Mouse (Mus musculus) neural tube, embryonic 11.5 days (tissue): ENCODE data around the gene Sh3bgr. TPM values are rescaled to one million over a fixed set of nuclear protein-coding genes. Genes with fewer than 3 reads are reported as not detected.

Source experiments
- ATAC-seq: fragments of 200-750 bp; cut with Nextera tagmentation; 2 replicates; pipeline ENCODE4 v1.8.0; 2017; ENCODE audit warnings: moderate number of reproducible peaks, mild to moderate bottlenecking, moderate TSS enrichment, moderate library complexity; ENCODE audit not compliant: insufficient read depth, low FRiP score, low TSS enrichment
- DNase-seq: peaks from one replicate; pipeline ENCODE4 v3.0.0-alpha.2; 2015; ENCODE audit warnings: low spot score
- H3K27ac ChIP-seq: fragments of 300-500 bp; sonication (generic); 2 replicates; pipeline ENCODE4 v1.5.1; 2014; ENCODE audit warnings: low read depth, mild to moderate bottlenecking, low read length
- H3K27me3 ChIP-seq: fragments of 300-500 bp; sonication (generic); 2 replicates; pipeline ENCODE4 v1.6.1; 2014; ENCODE audit warnings: mild to moderate bottlenecking, low read length, mixed read lengths; ENCODE audit not compliant: control insufficient read depth, insufficient read depth
- H3K36me3 ChIP-seq: fragments of 300-500 bp; sonication (generic); 2 replicates; pipeline ENCODE4 v1.6.1; 2014; ENCODE audit warnings: mild to moderate bottlenecking, low read length, moderate library complexity, mixed read lengths; ENCODE audit not compliant: control insufficient read depth, insufficient read depth
- H3K4me1 ChIP-seq: fragments of 300-500 bp; sonication (generic); 2 replicates; pipeline ENCODE4 v1.6.1; 2014; ENCODE audit warnings: low read length, mixed read lengths; ENCODE audit not compliant: control insufficient read depth, insufficient read depth
- H3K4me2 ChIP-seq: fragments of 300-500 bp; sonication (generic); 2 replicates; pipeline ENCODE4 v1.6.1; 2014; ENCODE audit warnings: low read depth, mild to moderate bottlenecking, moderate library complexity
- H3K4me3 ChIP-seq: fragments of 300-500 bp; sonication (generic); 2 replicates; pipeline ENCODE4 v1.5.1; 2014; ENCODE audit warnings: low read depth, low read length
- H3K9ac ChIP-seq: fragments of 300-500 bp; sonication (generic); 2 replicates; pipeline ENCODE4 v1.6.1; 2014; ENCODE audit warnings: mild to moderate bottlenecking, low read length
- H3K9me3 ChIP-seq: fragments of 300-500 bp; sonication (generic); 2 replicates; pipeline ENCODE4 v1.6.1; 2016; ENCODE audit warnings: low read length; ENCODE audit not compliant: control insufficient read depth
- WGBS: fragments of 180-500 bp; shearing (Covaris S2); extraction: QIAGEN DNeasy Blood & Tissue Kit; methylation state at CpG from one replicate; pipeline ENCODE4 v1.1.7; 2014; 5-methylcytosine and 5-hydroxymethylcytosine counted together
- polyA plus RNA-seq: library from polyadenylated mRNA; unstranded; fragments of >200 nt; fragmentation: Nextera tagmentation; extraction: Ambion mirVana; gene quantifications from 2 replicates; pipeline ENCODE4 v1.2.1, GENCODE M21; 2014

Sh3bgr gene
- polyA plus RNA-seq = 3.5 and 4.4 TPM in 2 replicates

- 4% methylated on average over 20 of the region's 20 CpGs for WGBS
- DNase-seq (peak; percentile 64), ATAC-seq (peak; percentile 74; the same call in 1 of the 2 replicates)
- Histone ChIP-seq H3K27ac (no peak within 1 kb of the TSS), H3K36me3 (no peaks in the 10 kb centered on the region), H3K4me1 (peaks cover 11% of the 10 kb centered on the region; the same call in 1 of the 2 replicates), H3K4me2 (peak within 1 kb of the TSS; percentile 29), H3K27me3 (no peaks in the 10 kb centered on the region), H3K9me3 (no peaks in the 10 kb centered on the region), H3K4me3 (peak within 1 kb of the TSS; percentile 6; the same call in 1 of the 2 replicates), H3K9ac (peak within 1 kb of the TSS; percentile 1; the same call in 1 of the 2 replicates)
These were observed at the start of gene Sh3bgr for GRCm38 (mm10) chr16:96199913-96200701. Gene Sh3bgr, plus strand, starts transcription at chr16:96200450.

DNA sequence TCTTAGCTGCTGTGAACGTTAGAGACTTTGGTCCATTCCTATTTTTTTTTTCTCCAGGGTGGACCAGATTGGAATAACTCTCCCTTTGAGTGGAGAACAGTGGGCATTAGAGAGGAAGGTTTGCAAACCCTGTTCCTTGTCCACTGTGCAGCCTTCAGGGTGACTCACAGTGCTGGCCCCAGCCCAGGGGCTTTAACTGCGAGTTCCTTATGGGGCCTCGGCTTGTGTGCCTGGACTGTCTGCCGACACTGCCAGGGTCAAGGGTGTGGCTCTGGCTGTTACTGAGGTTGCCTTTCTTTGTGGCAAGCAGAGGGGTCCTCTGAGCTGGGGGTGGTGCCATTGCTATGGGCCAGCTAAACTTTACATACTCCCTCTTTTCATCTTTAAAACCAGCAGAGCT, 49.3 kb upstream of the Sh3bgr start:
- Histone ChIP-seq H3K36me3 (peaks cover 4% of the 10 kb centered on the region; the same call in 1 of the 2 replicates), H3K9ac (no peak overlapping the region), H3K9me3 (no peaks in the 10 kb centered on the region), H3K27me3 (no peaks in the 10 kb centered on the region), H3K4me1 (peaks cover 3% of the 10 kb centered on the region), H3K4me3 (no peak overlapping the region), H3K4me2 (no peak overlapping the region), H3K27ac (no peak overlapping the region)
- ATAC-seq = no peak
- WGBS = 78% methylated on average over 4 of the region's 4 CpGs
- no peak for DNase-seq

DNA sequence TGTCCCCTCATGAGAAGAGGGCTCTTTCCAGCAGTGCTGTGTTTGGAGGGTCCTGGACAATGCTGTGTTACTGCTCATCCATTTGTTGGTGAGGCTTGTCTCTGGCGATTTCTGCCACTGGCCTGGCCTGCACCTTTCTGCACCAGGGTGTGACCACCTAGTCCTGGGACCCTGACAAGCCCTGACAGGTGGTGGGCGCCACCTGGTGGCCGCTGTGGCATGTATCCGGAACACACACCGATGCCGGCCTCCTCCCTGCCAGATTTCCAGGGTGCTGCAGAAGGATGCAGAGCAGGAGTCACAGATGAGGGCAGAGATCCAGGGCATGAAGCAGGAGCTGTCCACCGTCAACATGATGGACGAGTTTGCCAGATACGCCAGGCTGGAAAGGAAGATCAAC, 48.7 kb upstream of the Sh3bgr start:
- no peak overlapping the region for H3K4me3 ChIP-seq
- no peaks in the 10 kb centered on the region for H3K4me1 ChIP-seq
- H3K9me3 ChIP-seq = no peaks in the 10 kb centered on the region
- H3K27ac ChIP-seq = no peak overlapping the region
- H3K27me3 ChIP-seq = no peaks in the 10 kb centered on the region
- ATAC-seq (0 out of 2 replicates have a peak, but pooled peaks have one; percentile 62), DNase-seq (peak; percentile 82)
- WGBS = 26% methylated on average over 9 of the region's 9 CpGs
- no peak overlapping the region for H3K4me2 ChIP-seq
- H3K36me3 ChIP-seq = peaks cover 4% of the 10 kb centered on the region; the same call in 1 of the 2 replicates
- H3K9ac ChIP-seq = no peak overlapping the region

- H3K27me3 ChIP-seq = no peaks in the 10 kb centered on the region
- H3K9ac ChIP-seq = no peak overlapping the region
- no peak overlapping the region for H3K27ac ChIP-seq
- no peak for ATAC-seq
- no peak overlapping the region for H3K4me3 ChIP-seq
- H3K9me3 ChIP-seq = no peaks in the 10 kb centered on the region
- H3K4me2 ChIP-seq = no peak overlapping the region
- peaks cover 8% of the 10 kb centered on the region for H3K4me1 ChIP-seq
- WGBS = 84% methylated on average over 2 of the region's 2 CpGs
- no peak for DNase-seq
- H3K36me3 ChIP-seq = peaks cover 4% of the 10 kb centered on the region; the same call in 1 of the 2 replicates
These were observed 45.8 kb upstream of the Sh3bgr start for GRCm38 (mm10) chr16:96154476-96154875.

- Histone ChIP-seq H3K4me1 (peaks cover 8% of the 10 kb centered on the region), H3K4me2 (no peak overlapping the region), H3K27ac (no peak overlapping the region), H3K4me3 (no peak overlapping the region), H3K9me3 (no peaks in the 10 kb centered on the region), H3K36me3 (peaks cover 4% of the 10 kb centered on the region; the same call in 1 of the 2 replicates), H3K27me3 (no peaks in the 10 kb centered on the region), H3K9ac (no peak overlapping the region)
- DNase-seq (no peak), ATAC-seq (no peak)
- WGBS = 94% methylated on average over 8 of the region's 8 CpGs
These were observed 44.2 kb upstream of the Sh3bgr start for GRCm38 (mm10) chr16:96156019-96156418.

GRCm38 (mm10) chr16:96157171-96157570, 43.1 kb upstream of the Sh3bgr start:
- no peak for ATAC-seq
- no peaks in the 10 kb centered on the region for H3K27me3 ChIP-seq

GRCm38 (mm10) chr16:96158511-96159080, 41.7 kb upstream of the Sh3bgr start:
- 64% methylated on average over 12 of the region's 12 CpGs for WGBS
- H3K27ac ChIP-seq = no peak overlapping the region
- no peak for DNase-seq

More at GRCm38 (mm10) chr16:96157171-96157570, 43.1 kb upstream of the Sh3bgr start:
- DNase-seq = no peak
- H3K4me2 ChIP-seq = no peak overlapping the region
- WGBS = 88% methylated on average over 11 of the region's 11 CpGs
- H3K9me3 ChIP-seq = no peaks in the 10 kb centered on the region
- peaks cover 4% of the 10 kb centered on the region; the same call in 1 of the 2 replicates for H3K36me3 ChIP-seq
- no peak overlapping the region for H3K27ac ChIP-seq
- H3K4me3 ChIP-seq = no peak overlapping the region
- H3K9ac ChIP-seq = no peak overlapping the region
- H3K4me1 ChIP-seq = peaks cover 8% of the 10 kb centered on the region

DNA sequence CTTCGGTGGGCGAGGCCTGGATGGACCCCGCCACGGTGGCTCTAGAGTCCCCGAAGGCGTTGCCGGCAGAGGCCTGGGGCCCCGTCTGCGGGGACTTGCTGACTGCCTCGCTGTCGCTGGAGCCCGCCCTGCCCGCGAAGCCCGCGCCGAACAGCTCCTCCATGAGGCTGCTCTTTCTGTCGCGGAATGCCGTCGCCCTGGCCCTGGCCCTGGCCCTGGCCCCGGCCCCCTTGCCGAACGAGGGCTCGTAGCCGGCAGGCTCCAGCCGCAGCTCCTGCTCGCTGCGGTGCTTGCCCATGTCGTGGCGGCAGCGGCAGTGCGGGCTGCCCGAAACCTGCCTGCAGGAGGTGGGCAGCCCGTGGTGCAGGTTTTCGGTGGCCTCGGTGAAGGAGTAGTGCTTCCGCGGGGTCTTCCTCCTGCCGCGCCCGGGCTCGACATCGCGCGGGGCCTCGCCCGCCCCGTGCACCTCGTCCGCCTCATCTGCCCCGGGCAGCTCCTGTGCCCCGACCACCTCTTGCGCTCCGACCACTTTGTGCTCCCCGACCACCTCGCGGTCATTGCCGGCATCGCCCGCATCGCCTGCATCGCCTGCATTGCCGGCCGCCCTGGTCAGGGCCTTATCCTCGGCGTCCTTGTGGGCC, 41.0 kb upstream of the Sh3bgr start:
- H3K9me3 ChIP-seq = no peaks in the 10 kb centered on the region
- DNase-seq (peak; percentile 85), ATAC-seq (peak; percentile 86)
- peaks cover 8% of the 10 kb centered on the region for H3K4me1 ChIP-seq
- peak overlapping the region; percentile 91 for H3K9ac ChIP-seq
- under 1% methylated on average over 67 of the region's 67 CpGs for WGBS
- no peaks in the 10 kb centered on the region for H3K36me3 ChIP-seq
- H3K27ac ChIP-seq = peak overlapping the region; percentile 65
- H3K4me2 ChIP-seq = peak overlapping the region; percentile 97
- no peaks in the 10 kb centered on the region for H3K27me3 ChIP-seq
- H3K4me3 ChIP-seq = peak overlapping the region; percentile 46

More at GRCm38 (mm10) chr16:96158511-96159080, 41.7 kb upstream of the Sh3bgr start:
- no peaks in the 10 kb centered on the region for H3K27me3 ChIP-seq
- H3K9me3 ChIP-seq = no peaks in the 10 kb centered on the region
- H3K4me2 ChIP-seq = peak overlapping the region; percentile 97
- H3K4me3 ChIP-seq = peak overlapping the region; percentile 46
- H3K4me1 ChIP-seq = peaks cover 8% of the 10 kb centered on the region
- H3K9ac ChIP-seq = peak overlapping the region; percentile 91
- no peaks in the 10 kb centered on the region for H3K36me3 ChIP-seq
- 0 out of 2 replicates have a peak, but pooled peaks have one; percentile 18 for ATAC-seq
